Mouse (Mus musculus) kidney, postnatal 25 days (tissue): Measurements from ENCODE around the gene Entpd1.

Source experiments
- DNase-seq, 2 experiments: peaks; one replicate each; pipeline ENCODE4 v3.0.0; 2021; ENCODE audit warnings: mixed read lengths in 2 of 2

The Entpd1 gene

GRCm38 (mm10) chr19:40630096-40630495 lies 17.9 kb downstream of the Entpd1 start:
- DNase-seq: peak; percentile 38 to 65

- DNase-seq: peak in 1 of 2 experiments; percentile 34
These were observed 18.4 kb downstream of the Entpd1 start for GRCm38 (mm10) chr19:40630606-40631005.

GRCm38 (mm10) chr19:40632193-40632592 lies 20.0 kb downstream of the Entpd1 start:
- no peak for DNase-seq

GRCm38 (mm10) chr19:40632668-40633067 lies 20.5 kb downstream of the Entpd1 start:
- DNase-seq: peak in 1 of 2 experiments; percentile 39

- no peak for DNase-seq
These were observed 21.0 kb downstream of the Entpd1 start for GRCm38 (mm10) chr19:40633144-40633543.

GRCm38 (mm10) chr19:40637091-40637490 lies 24.9 kb downstream of the Entpd1 start:
- DNase-seq: peak; percentile 59 to 83

- DNase-seq: no peak
These were observed 25.4 kb downstream of the Entpd1 start for GRCm38 (mm10) chr19:40637601-40638000.

- DNase-seq: no peak
These were observed 26.4 kb downstream of the Entpd1 start for GRCm38 (mm10) chr19:40638582-40638981.

GRCm38 (mm10) chr19:40639729-40640304 lies 27.7 kb downstream of the Entpd1 start:
- no peak for DNase-seq

- no peak for DNase-seq
These were observed 28.6 kb downstream of the Entpd1 start for GRCm38 (mm10) chr19:40640799-40641198.

- no peak for DNase-seq
These were observed 31.7 kb downstream of the Entpd1 start for GRCm38 (mm10) chr19:40643846-40644245.

- no peak for DNase-seq
These were observed 34.2 kb downstream of the Entpd1 start for GRCm38 (mm10) chr19:40646379-40646778.

- DNase-seq: peak; percentile 30 to 78
These were observed 35.4 kb downstream of the Entpd1 start for GRCm38 (mm10) chr19:40647319-40648158.

- DNase-seq: no peak
These were observed 37.9 kb downstream of the Entpd1 start for GRCm38 (mm10) chr19:40650090-40650489.

- no peak for DNase-seq
These were observed 44.0 kb downstream of the Entpd1 start for GRCm38 (mm10) chr19:40656207-40656606.

- DNase-seq: no peak
These were observed 46.1 kb downstream of the Entpd1 start for GRCm38 (mm10) chr19:40658281-40658680.

- DNase-seq: no peak
These were observed 46.8 kb downstream of the Entpd1 start for GRCm38 (mm10) chr19:40658935-40659334.

- peak; percentile 41 to 54 for DNase-seq
These were observed 47.7 kb downstream of the Entpd1 start for GRCm38 (mm10) chr19:40659651-40660478.

- no peak for DNase-seq
These were observed 48.3 kb downstream of the Entpd1 start for GRCm38 (mm10) chr19:40660510-40660909.

- DNase-seq: peak; percentile 35 to 52
These were observed 48.9 kb downstream of the Entpd1 start for GRCm38 (mm10) chr19:40661108-40661507.

GRCm38 (mm10) chr19:40661874-40662273 lies 49.7 kb downstream of the Entpd1 start:
- DNase-seq: no peak

- no peak for DNase-seq
These were observed 50.6 kb downstream of the Entpd1 start for GRCm38 (mm10) chr19:40662727-40663126.

GRCm38 (mm10) chr19:40665778-40666177 lies 53.6 kb downstream of the Entpd1 start:
- no peak for DNase-seq
